Mouse (Mus musculus) embryonic stem cell, embryonic (primary cell): ENCODE results near the gene Map3k6.

Experiments
- CTCF ChIA-PET, 4 experiments: fragments of 300-600 bp in 2 of 4; fragments of 350-600 bp in 2 of 4; sonication (Branson Sonifier 250); formaldehyde crosslinking; loops; one replicate each; lab custom pipeline; 2022; ENCODE audit warnings: inconsistent platforms in 2 of 4; lab: Charles Lee
- POLR2A ChIA-PET, 4 experiments: fragments of 300-600 bp in 2 of 4; fragments of 350-600 bp in 2 of 4; sonication (Branson Sonifier 250); formaldehyde crosslinking; loops; one replicate each; lab custom pipeline; 2022; ENCODE audit warnings: antibody characterized with exemption in 4 of 4, inconsistent platforms in 1 of 4; lab: Charles Lee

Map3k6 gene

GRCm38 (mm10) chr4:133233285-133233976 is 7.2 kb upstream of the Map3k6 start:
- ChIA-PET CTCF (interaction anchor here (0.5 to 4.9 kb wide), 67 partner anchors 9 to 1366 kb away, joined by 3 to 37 read pairs (median 4); partner anchors contain the start of genes Cd164l2 (in 1 of the 4), Slc9a1 (in 1 of the 4), Tmem222 (in 1 of the 4) and Zdhhc18 (in 1 of the 4)), POLR2A (interaction anchor here in 3 of 4 experiments (0.6 to 1.4 kb wide), 15 partner anchors 8 to 886 kb away, joined by 3 to 11 read pairs (median 4); partner anchors contain the start of gene Tmem222 (in 1 of the 3))

DNA sequence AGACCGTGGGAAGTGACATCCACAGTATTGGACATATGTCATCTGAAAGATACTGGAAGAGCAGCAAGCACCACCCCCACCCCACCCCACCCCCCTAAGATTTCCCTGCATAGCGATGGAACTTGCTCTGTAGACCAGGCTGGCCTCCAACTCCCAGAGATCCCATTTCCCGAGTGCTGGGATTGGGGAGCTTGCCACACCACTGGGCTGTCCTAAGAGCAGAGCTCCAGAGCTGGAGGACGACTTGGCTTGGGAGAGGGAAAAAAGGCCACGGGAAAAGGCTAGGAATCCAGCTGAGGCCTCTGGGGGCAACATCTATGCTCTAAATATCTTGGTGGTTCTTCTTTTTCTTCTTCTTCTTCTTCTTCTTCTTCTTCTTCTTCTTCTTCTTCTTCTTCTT is 5.8 kb upstream of the Map3k6 start:
- ChIA-PET POLR2A (interaction anchor here (0.6 to 1.9 kb wide), 4 partner anchors 118 to 1931 kb away, joined by 3 to 8 read pairs (median 6); partner anchors contain the start of gene Wdtc1 (in 1 of the 4)), CTCF (interaction anchor here in 3 of 4 experiments (0.6 to 4.9 kb wide), 19 partner anchors 11 to 266 kb away, joined by 3 to 37 read pairs (median 6); partner anchors contain the start of gene Cd164l2 (in 1 of the 3))

DNA sequence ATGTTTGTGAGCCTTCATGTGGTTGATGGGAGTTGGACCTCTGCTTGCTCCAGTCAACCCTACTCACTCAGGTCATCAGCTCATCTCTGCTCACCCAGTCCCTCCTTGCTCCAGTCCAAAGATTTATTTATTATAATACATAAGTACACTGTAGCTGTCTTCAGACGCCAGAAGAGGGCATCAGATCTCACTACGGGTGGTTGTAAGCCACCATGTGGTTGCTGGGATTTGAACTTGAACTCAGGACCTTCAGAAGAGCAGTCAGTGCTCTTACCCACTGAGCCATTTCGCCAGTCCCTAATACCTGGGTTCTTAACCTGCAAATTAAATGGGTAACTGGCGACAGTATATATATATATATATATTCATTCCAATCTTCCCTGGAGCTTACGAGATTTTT is 5.2 kb upstream of the Map3k6 start:
- ChIA-PET POLR2A (interaction anchor here in 2 of 4 experiments (0.7 to 1.9 kb wide), 3 partner anchors 58 to 434 kb away, joined by 3 to 8 read pairs (median 8); partner anchors contain the start of gene Wdtc1 (in 1 of the 2)), CTCF (interaction anchor here in 3 of 4 experiments (0.7 to 4.9 kb wide), 14 partner anchors 11 to 180 kb away, joined by 3 to 37 read pairs (median 6); partner anchors contain the start of gene Cd164l2 (in 1 of the 3))

GRCm38 (mm10) chr4:133237911-133238310 is 2.7 kb upstream of the Map3k6 start:
- CTCF ChIA-PET: interaction anchor here in 2 of 4 experiments (0.7 to 4.9 kb wide), 3 partner anchors 58 to 183 kb away, joined by 3 to 37 read pairs (median 5); no protein-coding TSS in a partner anchor
- POLR2A ChIA-PET: no interaction called here

GRCm38 (mm10) chr4:133240934-133241908 is 603 bp downstream of the Map3k6 start:
- POLR2A ChIA-PET: interaction anchor here (0.6 to 2.4 kb wide), 61 partner anchors 8 to 305 kb away, joined by 3 to 20 read pairs (median 4); partner anchors contain the start of genes Slc9a1 (in 2 of the 4), Tmem222 (in 2 of the 4), Wdtc1 (in 2 of the 4) and Ahdc1 (in 1 of the 4)
- CTCF ChIA-PET: interaction anchor here (0.5 to 2.5 kb wide), 33 partner anchors 8 to 842 kb away, joined by 3 to 21 read pairs (median 4); partner anchors contain the start of genes Sytl1 (in 2 of the 4) and Tent5b (in 1 of the 4)

- POLR2A ChIA-PET: interaction anchor here (0.6 to 2.4 kb wide), 53 partner anchors 8 to 304 kb away, joined by 3 to 20 read pairs (median 4); partner anchors contain the start of genes Tmem222 (in 2 of the 4), Wdtc1 (in 2 of the 4), Ahdc1 (in 1 of the 4) and Cd164l2 (in 1 of the 4)
- CTCF ChIA-PET: interaction anchor here in 3 of 4 experiments (0.5 to 2.5 kb wide), 27 partner anchors 8 to 399 kb away, joined by 3 to 21 read pairs (median 4); partner anchors contain the start of genes Ppp1r8 (in 1 of the 3) and Tent5b (in 1 of the 3)
Observed at GRCm38 (mm10) chr4:133241910-133242309, 1.3 kb downstream of the Map3k6 start.

- POLR2A ChIA-PET: interaction anchor here in 3 of 4 experiments (0.5 to 2.4 kb wide), 11 partner anchors 14 to 214 kb away, joined by 3 to 20 read pairs (median 4); partner anchors contain the start of genes Slc9a1 (in 1 of the 3) and Wdtc1 (in 1 of the 3)
- CTCF ChIA-PET: interaction anchor here in 2 of 4 experiments (0.5 to 2.5 kb wide), 6 partner anchors 8 to 400 kb away, joined by 3 to 21 read pairs (median 5); partner anchors contain the start of gene Ppp1r8 (in 1 of the 2)
Observed at GRCm38 (mm10) chr4:133242710-133243109, 2.1 kb downstream of the Map3k6 start.

DNA sequence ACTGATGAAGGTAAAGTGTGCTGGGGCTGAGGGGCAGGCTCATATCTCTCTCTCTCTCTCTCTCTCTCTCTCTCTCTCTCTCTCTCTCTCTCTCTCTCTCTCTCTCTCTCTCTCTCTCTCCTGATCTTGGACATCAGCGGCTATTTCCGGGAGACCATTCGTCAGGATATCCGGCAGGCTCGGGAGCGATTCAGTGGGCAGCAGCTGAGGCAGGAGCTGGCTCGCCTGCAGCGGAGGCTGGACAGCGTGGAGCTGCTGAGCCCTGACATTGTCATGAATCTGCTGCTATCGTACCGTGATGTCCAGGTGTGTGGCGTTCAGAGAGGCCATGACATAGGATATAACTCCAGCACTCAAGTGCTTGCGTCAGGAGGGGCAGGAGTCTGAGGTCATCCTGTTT is 2.9 kb downstream of the Map3k6 start:
- ChIA-PET CTCF (interaction anchor here in 2 of 4 experiments (0.6 to 0.7 kb wide), 2 partner anchors 16 to 54 kb away, joined by 4 to 6 read pairs; no protein-coding TSS in a partner anchor), POLR2A (interaction anchor here in 2 of 4 experiments (0.5 to 0.7 kb wide), 4 partner anchors 16 to 225 kb away, joined by 3 to 6 read pairs (median 4); no protein-coding TSS in a partner anchor)

GRCm38 (mm10) chr4:133244289-133244688 is 3.7 kb downstream of the Map3k6 start:
- POLR2A ChIA-PET: no interaction called here
- CTCF ChIA-PET: no interaction called here

DNA sequence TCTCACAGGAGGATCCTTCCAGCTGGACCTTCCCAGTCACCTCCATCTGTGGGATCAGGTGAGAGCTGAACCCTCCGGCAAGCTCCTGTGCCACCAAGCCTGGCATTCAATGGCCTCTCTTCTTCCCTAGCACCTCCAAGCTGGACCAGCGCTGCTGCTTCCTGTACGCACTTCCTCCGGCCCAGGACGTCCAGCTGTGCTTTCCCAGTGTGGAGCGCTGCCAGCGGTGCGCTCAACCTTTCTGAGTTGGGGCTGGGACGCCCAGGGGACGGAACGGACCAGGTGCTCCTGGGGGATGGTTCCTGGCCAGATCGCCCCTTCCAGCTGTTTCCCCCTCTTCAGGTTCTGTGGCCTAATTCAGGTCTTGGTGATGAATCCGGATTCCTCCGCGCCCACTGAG is 6.5 kb downstream of the Map3k6 start:
- ChIA-PET POLR2A (interaction anchor here in 2 of 4 experiments (0.5 to 2.5 kb wide), 7 partner anchors 10 to 715 kb away, joined by 3 to 10 read pairs (median 3); partner anchors contain the start of gene Tmem222 (in 1 of the 2)), CTCF (interaction anchor here in 3 of 4 experiments (1.0 to 5.5 kb wide), 4 partner anchors 10 to 49 kb away, joined by 4 to 21 read pairs (median 5); no protein-coding TSS in a partner anchor)

GRCm38 (mm10) chr4:133247806-133248449 is 7.3 kb downstream of the Map3k6 start:
- ChIA-PET CTCF (interaction anchor here in 3 of 4 experiments (0.6 to 5.5 kb wide), 5 partner anchors 9 to 177 kb away, joined by 3 to 21 read pairs (median 5); no protein-coding TSS in a partner anchor), POLR2A (interaction anchor here in 3 of 4 experiments (0.6 to 2.5 kb wide), 7 partner anchors 9 to 43 kb away, joined by 3 to 10 read pairs (median 4); partner anchors contain the start of gene Tmem222 (in 1 of the 3))

DNA sequence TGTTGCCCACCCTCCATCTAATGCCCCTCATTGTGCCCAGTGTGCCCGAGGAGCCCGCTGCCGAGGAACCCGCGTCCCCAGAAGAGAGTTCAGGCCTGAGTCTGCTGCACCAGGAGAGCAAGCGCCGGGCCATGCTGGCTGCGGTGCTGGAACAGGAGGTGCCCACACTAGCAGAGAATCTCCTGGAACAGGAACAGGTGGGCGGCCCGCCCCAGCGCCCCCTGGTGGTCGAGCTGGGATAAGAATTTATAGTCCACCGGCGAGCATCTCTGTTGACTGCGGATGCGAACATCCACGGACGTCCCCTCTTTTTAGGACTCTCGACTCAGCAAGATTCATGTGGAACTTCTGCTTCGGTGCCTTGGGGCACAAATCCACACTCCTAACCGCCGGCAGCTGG is 10.0 kb downstream of the Map3k6 start:
- ChIA-PET POLR2A (interaction anchor here (0.5 to 3.7 kb wide), 16 partner anchors 9 to 229 kb away, joined by 3 to 16 read pairs (median 4); partner anchors contain the start of genes Map3k6 (in 2 of the 4), Sytl1 (in 1 of the 4), Tent5b (in 1 of the 4) and Wdtc1 (in 1 of the 4)), CTCF (interaction anchor here (0.6 to 5.5 kb wide), 39 partner anchors 9 to 401 kb away, joined by 3 to 21 read pairs (median 4); partner anchors contain the start of genes Sytl1 (in 2 of the 4), Map3k6 (in 1 of the 4), Tent5b (in 1 of the 4) and Tmem222 (in 1 of the 4))

DNA sequence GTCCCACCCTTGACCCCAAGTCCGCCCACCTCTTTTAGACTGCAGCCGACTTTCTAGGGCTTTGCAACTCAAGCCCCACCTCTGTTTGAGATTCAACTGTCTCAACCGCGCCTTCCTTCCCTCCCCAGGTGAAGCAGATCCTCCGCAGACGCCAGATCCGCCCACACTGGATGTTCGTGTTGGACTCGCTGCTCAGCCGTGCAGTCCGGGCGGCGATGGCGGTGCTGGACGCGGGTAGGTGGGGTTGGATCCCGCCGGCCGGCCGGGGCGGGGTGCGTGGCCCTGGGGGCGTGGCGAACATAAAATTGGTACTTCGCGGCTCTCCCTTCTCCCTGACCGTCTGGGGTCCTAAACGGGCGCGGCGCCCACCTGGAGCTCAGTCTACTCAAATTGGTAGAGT is 10.6 kb downstream of the Map3k6 start:
- ChIA-PET CTCF (interaction anchor here (0.5 to 5.5 kb wide), 39 partner anchors 8 to 401 kb away, joined by 3 to 21 read pairs (median 4); partner anchors contain the start of genes Sytl1 (in 2 of the 4), Map3k6 (in 1 of the 4), Tent5b (in 1 of the 4) and Tmem222 (in 1 of the 4)), POLR2A (interaction anchor here (0.5 to 3.7 kb wide), 14 partner anchors 9 to 102 kb away, joined by 3 to 16 read pairs (median 5); partner anchors contain the start of genes Map3k6 (in 2 of the 4), Sytl1 (in 1 of the 4) and Wdtc1 (in 1 of the 4))

- CTCF ChIA-PET: interaction anchor here in 3 of 4 experiments (0.5 to 5.5 kb wide), 11 partner anchors 10 to 135 kb away, joined by 3 to 21 read pairs (median 8); partner anchors contain the start of gene Sytl1 (in 1 of the 3)
- POLR2A ChIA-PET: interaction anchor here in 1 of 4 experiments (1.2 to 3.7 kb wide), 7 partner anchors 8 to 31 kb away, joined by 4 to 15 read pairs (median 9); partner anchors contain the start of genes Map3k6 and Sytl1
Observed at GRCm38 (mm10) chr4:133252089-133252488, 11.5 kb downstream of the Map3k6 start.

DNA sequence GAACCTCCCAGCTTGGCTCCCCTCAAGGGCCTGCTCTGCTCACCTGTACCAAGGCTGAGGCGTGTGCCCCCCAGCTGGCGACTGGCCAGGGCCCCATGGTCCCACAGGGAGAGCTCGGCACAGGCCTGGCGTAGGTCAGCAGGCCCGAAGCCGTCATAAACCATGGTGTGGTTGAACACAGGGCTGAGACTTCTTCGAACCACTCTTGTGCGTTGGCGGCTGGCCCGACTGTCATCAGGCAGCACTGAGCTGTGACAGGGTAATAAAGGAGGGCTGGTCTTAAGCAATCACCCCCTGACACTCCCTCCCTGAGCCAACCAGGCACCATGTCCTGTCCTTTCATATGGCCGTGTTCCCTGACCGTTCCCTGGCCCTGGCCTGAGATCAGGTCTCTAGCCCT is 12.8 kb downstream of the Map3k6 start:
- ChIA-PET POLR2A (interaction anchor here in 1 of 4 experiments (0.6 to 2.6 kb wide), 10 partner anchors 10 to 561 kb away, joined by 3 to 13 read pairs (median 4); partner anchors contain the start of genes Sytl1 and Wdtc1), CTCF (interaction anchor here in 1 of 4 experiments (0.6 to 1.3 kb wide), 3 partner anchors 29 to 141 kb away, joined by 3 to 5 read pairs (median 5); no protein-coding TSS in a partner anchor)
